Mouse (Mus musculus): ENCODE measurements around the gene Enpp1. TPM values are rescaled to one million over a fixed set of nuclear protein-coding genes. Genes with fewer than 3 reads are reported as not detected.

Gene Enpp1
- polyA plus RNA-seq, 1 experiment from 2014 or later = 9.3 TPM

GRCm38 (mm10) chr10:24698131-24698775, 13.7 kb downstream of the Enpp1 start:
- Histone ChIP-seq H3K9ac (ENCODE audit: low read depth, low read length) (no peak overlapping the region), H3K4me3 (ENCODE audit: low read depth, low read length) (no peak overlapping the region), H3K36me3 (ENCODE audit: control insufficient read depth, insufficient read depth, low read length) (no peaks in the 10 kb centered on the region), H3K27ac (replicated peaks; ENCODE audit: low read depth, low read length) (no peak overlapping the region; the same call in 1 of the 2 replicates), H3K27me3 (replicated peaks; ENCODE audit: control insufficient read depth, insufficient read depth, low read length) (no peaks in the 10 kb centered on the region), H3K9me3 (ENCODE audit: control insufficient read depth, low read length) (no peaks in the 10 kb centered on the region), H3K4me1 (ENCODE audit: control insufficient read depth, insufficient read depth, low read length) (no peaks in the 10 kb centered on the region), H3K4me2 (ENCODE audit: low read depth, low read length) (no peak overlapping the region)
- WGBS = 59% methylated on average over 6 of the region's 6 CpGs
- DNase-seq (ENCODE audit: low spot score) = peak; percentile 58
- ATAC-seq (ENCODE audit: low read depth) = peak; percentile 67

- Histone ChIP-seq H3K4me2 (ENCODE audit: low read depth, low read length) (no peak overlapping the region), H3K27ac (replicated peaks; ENCODE audit: low read depth, low read length) (no peak overlapping the region), H3K9ac (ENCODE audit: low read depth, low read length) (no peak overlapping the region), H3K4me1 (ENCODE audit: control insufficient read depth, insufficient read depth, low read length) (no peaks in the 10 kb centered on the region), H3K27me3 (replicated peaks; ENCODE audit: control insufficient read depth, insufficient read depth, low read length) (no peaks in the 10 kb centered on the region), H3K9me3 (ENCODE audit: control insufficient read depth, low read length) (no peaks in the 10 kb centered on the region), H3K4me3 (ENCODE audit: low read depth, low read length) (no peak overlapping the region), H3K36me3 (ENCODE audit: control insufficient read depth, insufficient read depth, low read length) (no peaks in the 10 kb centered on the region)
- ATAC-seq (ENCODE audit: low read depth) = no peak
- 86% methylated on average over 3 of the region's 3 CpGs for WGBS
- no peak for DNase-seq (ENCODE audit: low spot score)
Observed at GRCm38 (mm10) chr10:24696761-24697160, 15.2 kb downstream of the Enpp1 start.

- H3K4me2 ChIP-seq (ENCODE audit: low read depth, low read length) = no peak overlapping the region
- no peak for DNase-seq (ENCODE audit: low spot score)
- WGBS = 55% methylated on average over 5 of the region's 5 CpGs
- ATAC-seq (ENCODE audit: low read depth) = no peak
- no peaks in the 10 kb centered on the region for H3K4me1 ChIP-seq (ENCODE audit: control insufficient read depth, insufficient read depth, low read length)
- no peak overlapping the region for H3K27ac ChIP-seq (replicated peaks; ENCODE audit: low read depth, low read length)
- H3K36me3 ChIP-seq (ENCODE audit: control insufficient read depth, insufficient read depth, low read length) = no peaks in the 10 kb centered on the region
- no peak overlapping the region for H3K4me3 ChIP-seq (ENCODE audit: low read depth, low read length)
- no peak overlapping the region for H3K9ac ChIP-seq (ENCODE audit: low read depth, low read length)
- no peaks in the 10 kb centered on the region for H3K27me3 ChIP-seq (replicated peaks; ENCODE audit: control insufficient read depth, insufficient read depth, low read length)
- H3K9me3 ChIP-seq (ENCODE audit: control insufficient read depth, low read length) = no peaks in the 10 kb centered on the region
Observed at GRCm38 (mm10) chr10:24695786-24696185, 16.2 kb downstream of the Enpp1 start.

- DNase-seq (ENCODE audit: low spot score) (no peak), ATAC-seq (ENCODE audit: low read depth) (no peak)
- Histone ChIP-seq H3K27me3 (replicated peaks; ENCODE audit: control insufficient read depth, insufficient read depth, low read length) (no peaks in the 10 kb centered on the region), H3K27ac (replicated peaks; ENCODE audit: low read depth, low read length) (no peak overlapping the region), H3K4me2 (ENCODE audit: low read depth, low read length) (no peak overlapping the region), H3K4me3 (ENCODE audit: low read depth, low read length) (no peak overlapping the region), H3K9me3 (ENCODE audit: control insufficient read depth, low read length) (no peaks in the 10 kb centered on the region), H3K4me1 (ENCODE audit: control insufficient read depth, insufficient read depth, low read length) (no peaks in the 10 kb centered on the region), H3K36me3 (ENCODE audit: control insufficient read depth, insufficient read depth, low read length) (no peaks in the 10 kb centered on the region), H3K9ac (ENCODE audit: low read depth, low read length) (no peak overlapping the region)
- 88% methylated on average over 7 of the region's 7 CpGs for WGBS
Observed at GRCm38 (mm10) chr10:24682518-24683104, 29.3 kb downstream of the Enpp1 start.

- 90% methylated on average over 18 of the region's 18 CpGs for WGBS
- Histone ChIP-seq H3K4me3 (ENCODE audit: low read depth, low read length) (no peak overlapping the region), H3K9ac (ENCODE audit: low read depth, low read length) (no peak overlapping the region), H3K9me3 (ENCODE audit: control insufficient read depth, low read length) (no peaks in the 10 kb centered on the region), H3K4me2 (ENCODE audit: low read depth, low read length) (no peak overlapping the region), H3K36me3 (ENCODE audit: control insufficient read depth, insufficient read depth, low read length) (no peaks in the 10 kb centered on the region), H3K27me3 (replicated peaks; ENCODE audit: control insufficient read depth, insufficient read depth, low read length) (no peaks in the 10 kb centered on the region), H3K27ac (replicated peaks; ENCODE audit: low read depth, low read length) (no peak overlapping the region), H3K4me1 (ENCODE audit: control insufficient read depth, insufficient read depth, low read length) (no peaks in the 10 kb centered on the region)
- no peak for DNase-seq (ENCODE audit: low spot score)
- no peak for ATAC-seq (ENCODE audit: low read depth)
Observed at GRCm38 (mm10) chr10:24677681-24678080, 34.3 kb downstream of the Enpp1 start.

GRCm38 (mm10) chr10:24674261-24674660, 37.7 kb downstream of the Enpp1 start:
- H3K4me1 ChIP-seq (ENCODE audit: control insufficient read depth, insufficient read depth, low read length) = no peaks in the 10 kb centered on the region
- H3K4me3 ChIP-seq (ENCODE audit: low read depth, low read length) = no peak overlapping the region
- no peaks in the 10 kb centered on the region for H3K36me3 ChIP-seq (ENCODE audit: control insufficient read depth, insufficient read depth, low read length)
- H3K9me3 ChIP-seq (ENCODE audit: control insufficient read depth, low read length) = no peaks in the 10 kb centered on the region
- ATAC-seq (ENCODE audit: low read depth) (no peak), DNase-seq (ENCODE audit: low spot score) (no peak)
- no peak overlapping the region for H3K27ac ChIP-seq (replicated peaks; ENCODE audit: low read depth, low read length)
- H3K9ac ChIP-seq (ENCODE audit: low read depth, low read length) = no peak overlapping the region
- WGBS = 92% methylated on average over 6 of the region's 6 CpGs
- H3K4me2 ChIP-seq (ENCODE audit: low read depth, low read length) = no peak overlapping the region
- H3K27me3 ChIP-seq (replicated peaks; ENCODE audit: control insufficient read depth, insufficient read depth, low read length) = no peaks in the 10 kb centered on the region

- Histone ChIP-seq H3K4me2 (ENCODE audit: low read depth, low read length) (no peak overlapping the region), H3K4me3 (ENCODE audit: low read depth, low read length) (no peak overlapping the region), H3K9ac (ENCODE audit: low read depth, low read length) (no peak overlapping the region), H3K4me1 (ENCODE audit: control insufficient read depth, insufficient read depth, low read length) (no peaks in the 10 kb centered on the region), H3K27ac (replicated peaks; ENCODE audit: low read depth, low read length) (no peak overlapping the region), H3K9me3 (ENCODE audit: control insufficient read depth, low read length) (no peaks in the 10 kb centered on the region), H3K36me3 (ENCODE audit: control insufficient read depth, insufficient read depth, low read length) (no peaks in the 10 kb centered on the region), H3K27me3 (replicated peaks; ENCODE audit: control insufficient read depth, insufficient read depth, low read length) (no peaks in the 10 kb centered on the region)
- ATAC-seq (ENCODE audit: low read depth) (no peak), DNase-seq (ENCODE audit: low spot score) (no peak)
- 95% methylated on average over 2 of the region's 2 CpGs for WGBS
Observed at GRCm38 (mm10) chr10:24672948-24673347, 39.0 kb downstream of the Enpp1 start.

- no peak overlapping the region for H3K4me3 ChIP-seq (ENCODE audit: low read depth, low read length)
- WGBS = 89% methylated on average over 6 of the region's 6 CpGs
- no peak overlapping the region for H3K27ac ChIP-seq (replicated peaks; ENCODE audit: low read depth, low read length)
- no peaks in the 10 kb centered on the region for H3K4me1 ChIP-seq (ENCODE audit: control insufficient read depth, insufficient read depth, low read length)
- no peak overlapping the region for H3K9ac ChIP-seq (ENCODE audit: low read depth, low read length)
- DNase-seq (ENCODE audit: low spot score) (no peak), ATAC-seq (ENCODE audit: low read depth) (no peak)
- no peaks in the 10 kb centered on the region for H3K36me3 ChIP-seq (ENCODE audit: control insufficient read depth, insufficient read depth, low read length)
- no peaks in the 10 kb centered on the region for H3K27me3 ChIP-seq (replicated peaks; ENCODE audit: control insufficient read depth, insufficient read depth, low read length)
- H3K4me2 ChIP-seq (ENCODE audit: low read depth, low read length) = no peak overlapping the region
- H3K9me3 ChIP-seq (ENCODE audit: control insufficient read depth, low read length) = no peaks in the 10 kb centered on the region
Observed at GRCm38 (mm10) chr10:24670548-24670947, 41.4 kb downstream of the Enpp1 start.

GRCm38 (mm10) chr10:24650990-24651569, 60.9 kb downstream of the Enpp1 start:
- Histone ChIP-seq H3K27me3 (replicated peaks; ENCODE audit: control insufficient read depth, insufficient read depth, low read length) (no peaks in the 10 kb centered on the region), H3K9ac (ENCODE audit: low read depth, low read length) (no peak overlapping the region), H3K4me3 (ENCODE audit: low read depth, low read length) (no peak overlapping the region), H3K27ac (replicated peaks; ENCODE audit: low read depth, low read length) (no peak overlapping the region), H3K4me2 (ENCODE audit: low read depth, low read length) (no peak overlapping the region), H3K4me1 (ENCODE audit: control insufficient read depth, insufficient read depth, low read length) (no peaks in the 10 kb centered on the region), H3K36me3 (ENCODE audit: control insufficient read depth, insufficient read depth, low read length) (no peaks in the 10 kb centered on the region), H3K9me3 (ENCODE audit: control insufficient read depth, low read length) (no peaks in the 10 kb centered on the region)
- 84% methylated on average over 11 of the region's 11 CpGs for WGBS
- DNase-seq (ENCODE audit: low spot score) (no peak), ATAC-seq (ENCODE audit: low read depth) (no peak)

Measured in embryonic facial prominence, embryonic 14.5 days (tissue).